Mouse (Mus musculus) stomach, embryonic 16.5 days (tissue): ENCODE measurements around the gene Parp16. TPM values are rescaled to one million over a fixed set of nuclear protein-coding genes. Genes with fewer than 3 reads are reported as not detected.
"Not testable (repeated sequence)": the region's sequence is repeated elsewhere in the genome, so short reads cannot be mapped to it uniquely, and the experiment has no call there.

ENCODE experiments used
- ATAC-seq: fragments of 200-750 bp; cut with Nextera tagmentation; 2 replicates; pipeline ENCODE4 v1.8.0; 2017; ENCODE audit warnings: moderate number of reproducible peaks, moderate TSS enrichment; ENCODE audit not compliant: insufficient read depth, low FRiP score
- H3K27ac ChIP-seq: fragments of 300-500 bp; sonication (generic); 2 replicates; pipeline ENCODE4 v1.5.1; 2014; ENCODE audit warnings: low read length
- H3K27me3 ChIP-seq: fragments of 300-500 bp; sonication (generic); 2 replicates; pipeline ENCODE4 v1.6.1; 2014; ENCODE audit warnings: low read length, control low read depth, mixed read lengths; ENCODE audit not compliant: control insufficient read depth, insufficient read depth
- H3K36me3 ChIP-seq: fragments of 300-500 bp; sonication (generic); 2 replicates; pipeline ENCODE4 v1.6.1; 2014; ENCODE audit warnings: low read length; ENCODE audit not compliant: control insufficient read depth, insufficient read depth
- H3K4me1 ChIP-seq: fragments of 300-500 bp; sonication (generic); 2 replicates; pipeline ENCODE4 v1.6.1; 2014; ENCODE audit warnings: low read length, control low read depth, mixed read lengths; ENCODE audit not compliant: control insufficient read depth, insufficient read depth
- H3K4me2 ChIP-seq: fragments of 300-500 bp; sonication (generic); 2 replicates; pipeline ENCODE4 v1.6.1; 2014; ENCODE audit warnings: low read depth, low read length, mixed read lengths
- H3K4me3 ChIP-seq: fragments of 300-500 bp; sonication (generic); replicated peaks from 2 replicates; pipeline ENCODE4 v1.5.1; 2014; ENCODE audit warnings: mild to moderate bottlenecking, low read length
- H3K9ac ChIP-seq: fragments of 300-500 bp; sonication (generic); 2 replicates; pipeline ENCODE4 v1.6.1; 2014; ENCODE audit warnings: low read length
- H3K9me3 ChIP-seq: fragments of 300-500 bp; sonication (generic); replicated peaks from 2 replicates; pipeline ENCODE4 v1.6.1; 2016; ENCODE audit warnings: low read length, control low read depth; ENCODE audit not compliant: control insufficient read depth
- WGBS: fragments of 180-500 bp; shearing (Covaris S2); extraction: QIAGEN DNeasy Blood & Tissue Kit; methylation state at CpG from one replicate; pipeline ENCODE4 v1.1.7; 2014; 5-methylcytosine and 5-hydroxymethylcytosine counted together
- polyA plus RNA-seq: library from polyadenylated mRNA; unstranded; fragments of >200 nt; fragmentation: Nextera tagmentation; extraction: Ambion mirVana; gene quantifications from 2 replicates; pipeline ENCODE4 v1.2.1, GENCODE M21; 2015

Parp16 gene
- polyA plus RNA-seq, 1 experiment from 2014 or later = 7.6 TPM

GRCm38 (mm10) chr9:65259366-65259765, 64.2 kb downstream of the Parp16 start:
- H3K9me3 ChIP-seq = no peaks in the 10 kb centered on the region
- no peak overlapping the region for H3K27ac ChIP-seq
- no peak overlapping the region for H3K4me2 ChIP-seq
- no peaks in the 10 kb centered on the region; the same call in 1 of the 2 replicates for H3K4me1 ChIP-seq
- H3K4me3 ChIP-seq = no peak overlapping the region
- ATAC-seq = no peak
- WGBS = 78% methylated on average over 7 of the region's 7 CpGs
- H3K9ac ChIP-seq = no peak overlapping the region
- no peaks in the 10 kb centered on the region for H3K36me3 ChIP-seq
- no peaks in the 10 kb centered on the region for H3K27me3 ChIP-seq

GRCm38 (mm10) chr9:65261591-65262230, 66.6 kb downstream of the Parp16 start:
- 85% methylated on average over 2 of the region's 2 CpGs for WGBS
- no peak overlapping the region for H3K27ac ChIP-seq
- H3K36me3 ChIP-seq = no peaks in the 10 kb centered on the region
- no peak overlapping the region for H3K4me2 ChIP-seq
- H3K4me1 ChIP-seq = peaks cover 10% of the 10 kb centered on the region
- no peak for ATAC-seq
- H3K9me3 ChIP-seq = no peaks in the 10 kb centered on the region
- no peaks in the 10 kb centered on the region for H3K27me3 ChIP-seq
- H3K9ac ChIP-seq = no peak overlapping the region
- no peak overlapping the region for H3K4me3 ChIP-seq

- Histone ChIP-seq H3K9ac (no peak overlapping the region), H3K4me3 (no peak overlapping the region), H3K4me2 (no peak overlapping the region), H3K4me1 (peaks cover 11% of the 10 kb centered on the region), H3K27me3 (no peaks in the 10 kb centered on the region), H3K27ac (no peak overlapping the region), H3K36me3 (no peaks in the 10 kb centered on the region), H3K9me3 (no peaks in the 10 kb centered on the region)
- ATAC-seq = no peak
- 88% methylated on average over 3 of the region's 3 CpGs for WGBS
Measured at GRCm38 (mm10) chr9:65262641-65263120, 67.5 kb downstream of the Parp16 start.

- Histone ChIP-seq H3K9me3 (no peaks in the 10 kb centered on the region), H3K4me2 (no peak within 1 kb of the TSS), H3K27ac (peak within 1 kb of the TSS; percentile 18; the same call in 1 of the 2 replicates), H3K36me3 (no peaks in the 10 kb centered on the region), H3K9ac (no peak within 1 kb of the TSS; the same call in 1 of the 2 replicates), H3K4me3 (no peak within 1 kb of the TSS), H3K4me1 (peaks cover 15% of the 10 kb centered on the region), H3K27me3 (no peaks in the 10 kb centered on the region; the same call in 1 of the 2 replicates)
- WGBS = 39% methylated on average over 5 of the region's 5 CpGs
- ATAC-seq = peak; percentile 61
Measured at GRCm38 (mm10) chr9:65264959-65265358, 69.8 kb downstream of the Parp16 start, which contains the start of gene Cilp. Cilp (plus strand) TSS chr9:65265180.

- 40% methylated on average over 7 of the region's 7 CpGs for WGBS
- Histone ChIP-seq H3K27ac (no peak overlapping the region; the same call in 1 of the 2 replicates), H3K27me3 (no peaks in the 10 kb centered on the region; the same call in 1 of the 2 replicates), H3K36me3 (no peaks in the 10 kb centered on the region), H3K9ac (peak overlapping the region; percentile 9; the same call in 1 of the 2 replicates), H3K4me2 (no peak overlapping the region), H3K4me1 (peaks cover 15% of the 10 kb centered on the region), H3K4me3 (no peak overlapping the region), H3K9me3 (no peaks in the 10 kb centered on the region)
- peak; percentile 72; the same call in 1 of the 2 replicates for ATAC-seq
Measured at GRCm38 (mm10) chr9:65267742-65268515, 72.8 kb downstream of the Parp16 start.

- Histone ChIP-seq H3K27me3 (no peaks in the 10 kb centered on the region; the same call in 1 of the 2 replicates), H3K9me3 (no peaks in the 10 kb centered on the region), H3K4me2 (no peak overlapping the region), H3K36me3 (no peaks in the 10 kb centered on the region), H3K27ac (no peak overlapping the region), H3K4me3 (no peak overlapping the region), H3K4me1 (no peaks in the 10 kb centered on the region; the same call in 1 of the 2 replicates), H3K9ac (no peak overlapping the region)
- no peak for ATAC-seq
- WGBS = 87% methylated on average over 13 of the region's 13 CpGs
Measured at GRCm38 (mm10) chr9:65273048-65273809, 78.1 kb downstream of the Parp16 start.

GRCm38 (mm10) chr9:65273873-65274272, 78.7 kb downstream of the Parp16 start:
- no peak overlapping the region for H3K27ac ChIP-seq
- no peak for ATAC-seq

GRCm38 (mm10) chr9:65274851-65275250, 79.7 kb downstream of the Parp16 start:
- H3K4me2 ChIP-seq, H3K27me3 ChIP-seq, H3K4me1 ChIP-seq, H3K36me3 ChIP-seq, H3K9ac ChIP-seq, H3K9me3 ChIP-seq, H3K27ac ChIP-seq, ATAC-seq, H3K4me3 ChIP-seq: not testable (repeated sequence)
- WGBS = 70% methylated on average over 3 of the region's 3 CpGs

More at GRCm38 (mm10) chr9:65273873-65274272, 78.7 kb downstream of the Parp16 start:
- WGBS = 79% methylated on average over 4 of the region's 4 CpGs
- Histone ChIP-seq H3K9me3 (no peaks in the 10 kb centered on the region), H3K4me2 (no peak overlapping the region), H3K4me3 (no peak overlapping the region), H3K9ac (no peak overlapping the region), H3K4me1 (no peaks in the 10 kb centered on the region), H3K36me3 (no peaks in the 10 kb centered on the region), H3K27me3 (no peaks in the 10 kb centered on the region)
